Mouse (Mus musculus) layer of hippocampus, adult 11-12 months (tissue): Measurements from ENCODE around the gene Mvb12b.
A peak's percentile ranks its signal among the peaks of the same experiment; 100 is the strongest.

Experiments used
- DNase-seq: peaks from one replicate; pipeline ENCODE4 v3.0.0; 2022; ENCODE audit warnings: low spot score

Gene Mvb12b

DNA sequence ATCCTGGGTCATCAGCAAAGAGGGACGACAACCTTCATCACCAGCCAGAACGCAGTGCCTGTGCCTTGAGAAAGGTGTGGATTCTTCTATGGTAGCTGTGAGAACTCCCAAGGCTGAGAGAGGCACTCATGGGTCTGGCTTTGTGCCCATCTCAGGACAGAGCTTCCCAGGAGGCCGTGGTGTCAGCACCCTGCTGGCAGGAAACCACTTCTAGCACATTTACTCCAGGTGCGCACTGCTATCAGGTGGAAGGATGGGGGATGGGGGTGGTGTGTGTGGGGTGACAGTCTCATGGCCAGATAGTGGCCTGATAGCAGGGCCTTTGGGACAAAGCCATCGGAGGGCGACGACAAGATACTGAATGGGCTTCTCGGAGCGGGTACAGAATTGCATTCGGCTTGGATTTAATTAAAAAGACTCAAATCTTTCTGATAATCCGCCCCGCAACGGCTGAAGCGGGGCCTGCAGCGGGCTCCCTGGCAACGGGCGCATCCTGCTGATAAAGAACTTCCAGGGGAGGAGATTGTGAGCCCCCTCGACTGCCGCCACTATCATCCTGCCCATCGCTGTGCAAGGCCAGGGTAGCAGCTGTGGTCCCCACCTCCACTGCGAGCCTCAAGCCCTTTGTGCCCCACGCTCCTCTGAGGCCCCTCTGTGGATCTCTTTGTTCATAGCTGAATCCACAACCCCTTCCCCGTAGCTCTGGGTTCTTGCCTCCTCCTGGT is 198.4 kb downstream of the Mvb12b start:
- no peak for DNase-seq

DNA sequence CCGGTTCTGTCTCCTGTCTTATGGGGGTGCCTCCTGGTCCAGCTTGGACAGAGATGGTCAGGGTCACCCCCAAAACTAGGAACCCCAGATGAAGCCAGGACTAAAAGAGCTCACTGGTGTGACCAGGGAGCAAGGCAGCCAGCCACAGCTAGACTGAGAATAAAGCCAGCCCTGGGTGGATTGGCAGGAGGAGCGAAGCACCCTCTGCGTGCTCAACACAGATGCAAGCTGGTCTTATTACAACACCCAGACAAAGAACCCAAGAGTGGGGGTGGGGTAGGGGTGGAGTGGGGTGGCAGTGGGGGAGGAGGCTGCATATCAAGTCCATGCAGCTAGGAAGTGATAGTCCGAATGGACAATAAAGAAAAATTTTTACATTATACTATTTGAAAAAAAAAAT is 204.2 kb downstream of the Mvb12b start:
- DNase-seq = no peak

DNA sequence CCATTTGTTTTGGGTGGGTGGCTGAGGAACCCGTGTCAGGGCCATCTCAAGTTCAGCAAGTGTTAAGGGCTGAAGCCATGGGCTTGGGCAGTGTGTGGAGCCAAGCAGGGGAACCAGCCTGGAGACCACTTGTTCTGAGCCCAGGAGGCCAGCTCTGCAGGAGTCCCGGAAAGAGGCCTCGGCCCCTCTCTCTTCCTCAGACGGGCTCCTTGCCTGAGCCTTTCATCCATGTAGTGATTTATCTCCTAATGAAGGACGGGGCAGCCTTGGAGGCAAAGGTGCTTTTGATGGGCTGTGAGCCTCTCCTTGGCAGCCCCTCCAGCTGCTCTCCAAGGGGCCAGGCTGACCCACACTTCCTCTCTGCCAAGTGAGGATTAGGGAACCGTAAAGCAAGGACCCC is 204.7 kb downstream of the Mvb12b start:
- no peak for DNase-seq

DNA sequence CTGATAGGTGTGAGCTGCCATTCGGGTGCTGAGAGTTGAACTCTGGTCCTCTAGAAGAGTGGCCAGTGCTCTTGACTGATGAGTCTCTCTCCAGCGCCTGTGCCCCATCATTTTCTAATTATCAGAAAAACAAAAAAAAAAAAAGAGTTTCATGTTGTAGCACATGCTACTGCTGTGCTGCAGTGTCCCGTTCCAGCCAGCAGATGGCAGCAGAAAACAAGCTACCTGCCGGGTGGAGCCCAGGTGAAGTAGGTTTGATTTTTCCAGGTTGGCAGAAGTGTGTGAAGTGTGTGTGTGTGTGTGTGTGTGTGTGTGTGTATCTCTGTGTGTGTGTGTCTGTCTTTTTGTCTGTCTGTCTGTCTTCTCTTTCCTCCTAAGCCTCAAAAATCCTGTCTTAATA is 205.5 kb downstream of the Mvb12b start:
- peak; percentile 62 for DNase-seq
